Mouse (Mus musculus): ENCODE data around the gene Epn3. TPM values are rescaled to one million over a fixed set of nuclear protein-coding genes. Genes with fewer than 3 reads are reported as not detected.

Epn3 gene
- polyA plus RNA-seq, 1 experiment from 2014 or later = 0.27 TPM

- no peak for ATAC-seq (ENCODE audit: low FRiP score)
- H3K36me3 ChIP-seq (ENCODE audit: control insufficient read depth, insufficient read depth, low read length) = no peaks in the 10 kb centered on the region; the same call in 1 of the 2 replicates
These were observed 45.0 kb downstream of the Epn3 start for GRCm38 (mm10) chr11:94454756-94455155.

GRCm38 (mm10) chr11:94451091-94451773 lies 48.5 kb downstream of the Epn3 start:
- WGBS = 76% methylated on average over 12 of the region's 12 CpGs
- no peaks in the 10 kb centered on the region for H3K27me3 ChIP-seq (ENCODE audit: control insufficient read depth, insufficient read depth, low read length)

More at GRCm38 (mm10) chr11:94454756-94455155, 45.0 kb downstream of the Epn3 start:
- Histone ChIP-seq H3K9me3 (ENCODE audit: control insufficient read depth, low read length) (no peaks in the 10 kb centered on the region), H3K27me3 (ENCODE audit: control insufficient read depth, insufficient read depth, low read length) (no peaks in the 10 kb centered on the region), H3K9ac (ENCODE audit: low read length) (no peak overlapping the region), H3K27ac (ENCODE audit: low read depth, low read length) (no peak overlapping the region), H3K4me1 (ENCODE audit: control insufficient read depth, insufficient read depth, low read length) (no peaks in the 10 kb centered on the region), H3K4me3 (ENCODE audit: low read depth, low read length) (no peak overlapping the region), H3K4me2 (no peak overlapping the region)
- 75% methylated on average over 5 of the region's 5 CpGs for WGBS
- no peak for DNase-seq (ENCODE audit: low spot score, missing footprints)

GRCm38 (mm10) chr11:94449886-94450285 lies 49.9 kb downstream of the Epn3 start:
- H3K36me3 ChIP-seq (ENCODE audit: control insufficient read depth, insufficient read depth, low read length) = no peaks in the 10 kb centered on the region
- WGBS = 63% methylated on average over 5 of the region's 5 CpGs
- no peaks in the 10 kb centered on the region for H3K27me3 ChIP-seq (ENCODE audit: control insufficient read depth, insufficient read depth, low read length)
- no peak overlapping the region for H3K4me3 ChIP-seq (ENCODE audit: low read depth, low read length)
- DNase-seq (ENCODE audit: low spot score, missing footprints) (no peak), ATAC-seq (ENCODE audit: low FRiP score) (no peak)
- H3K9ac ChIP-seq (ENCODE audit: low read length) = no peak overlapping the region
- H3K4me2 ChIP-seq = no peak overlapping the region
- no peaks in the 10 kb centered on the region for H3K9me3 ChIP-seq (ENCODE audit: control insufficient read depth, low read length)
- no peak overlapping the region for H3K27ac ChIP-seq (ENCODE audit: low read depth, low read length)
- peaks cover 26% of the 10 kb centered on the region for H3K4me1 ChIP-seq (ENCODE audit: control insufficient read depth, insufficient read depth, low read length)

More at GRCm38 (mm10) chr11:94451091-94451773, 48.5 kb downstream of the Epn3 start:
- no peak for ATAC-seq (ENCODE audit: low FRiP score)
- Histone ChIP-seq H3K4me3 (ENCODE audit: low read depth, low read length) (no peak overlapping the region), H3K4me1 (ENCODE audit: control insufficient read depth, insufficient read depth, low read length) (peaks cover 15% of the 10 kb centered on the region), H3K36me3 (ENCODE audit: control insufficient read depth, insufficient read depth, low read length) (no peaks in the 10 kb centered on the region), H3K4me2 (no peak overlapping the region), H3K27ac (ENCODE audit: low read depth, low read length) (no peak overlapping the region), H3K9ac (ENCODE audit: low read length) (no peak overlapping the region), H3K9me3 (ENCODE audit: control insufficient read depth, low read length) (no peaks in the 10 kb centered on the region)
- DNase-seq (ENCODE audit: low spot score, missing footprints) = no peak

- no peak overlapping the region for H3K4me2 ChIP-seq
- H3K9ac ChIP-seq (ENCODE audit: low read length) = no peak overlapping the region
- no peaks in the 10 kb centered on the region for H3K9me3 ChIP-seq (ENCODE audit: control insufficient read depth, low read length)
- ATAC-seq (ENCODE audit: low FRiP score) (peak; percentile 28; the same call in 1 of the 2 replicates), DNase-seq (ENCODE audit: low spot score, missing footprints) (no peak)
- no peaks in the 10 kb centered on the region for H3K36me3 ChIP-seq (ENCODE audit: control insufficient read depth, insufficient read depth, low read length)
- no peak overlapping the region for H3K4me3 ChIP-seq (ENCODE audit: low read depth, low read length)
- H3K4me1 ChIP-seq (ENCODE audit: control insufficient read depth, insufficient read depth, low read length) = peaks cover 31% of the 10 kb centered on the region
- no peaks in the 10 kb centered on the region for H3K27me3 ChIP-seq (ENCODE audit: control insufficient read depth, insufficient read depth, low read length)
- H3K27ac ChIP-seq (ENCODE audit: low read depth, low read length) = peak overlapping the region; percentile 40; the same call in 1 of the 2 replicates
- 33% methylated on average over 8 of the region's 8 CpGs for WGBS
These were observed 50.5 kb downstream of the Epn3 start for GRCm38 (mm10) chr11:94449239-94449638.

GRCm38 (mm10) chr11:94447017-94447416 lies 52.8 kb downstream of the Epn3 start:
- no peaks in the 10 kb centered on the region for H3K9me3 ChIP-seq (ENCODE audit: control insufficient read depth, low read length)
- peaks cover 37% of the 10 kb centered on the region for H3K4me1 ChIP-seq (ENCODE audit: control insufficient read depth, insufficient read depth, low read length)
- no peaks in the 10 kb centered on the region for H3K36me3 ChIP-seq (ENCODE audit: control insufficient read depth, insufficient read depth, low read length)
- H3K27me3 ChIP-seq (ENCODE audit: control insufficient read depth, insufficient read depth, low read length) = no peaks in the 10 kb centered on the region
- 12% methylated on average over 3 of the region's 3 CpGs for WGBS
- no peak overlapping the region for H3K9ac ChIP-seq (ENCODE audit: low read length)
- no peak overlapping the region for H3K4me2 ChIP-seq
- H3K4me3 ChIP-seq (ENCODE audit: low read depth, low read length) = no peak overlapping the region
- ATAC-seq (ENCODE audit: low FRiP score) (peak; percentile 59), DNase-seq (ENCODE audit: low spot score, missing footprints) (no peak)
- no peak overlapping the region for H3K27ac ChIP-seq (ENCODE audit: low read depth, low read length)

- Histone ChIP-seq H3K4me3 (ENCODE audit: low read depth, low read length) (no peak overlapping the region), H3K9ac (ENCODE audit: low read length) (no peak overlapping the region), H3K36me3 (ENCODE audit: control insufficient read depth, insufficient read depth, low read length) (no peaks in the 10 kb centered on the region), H3K4me1 (ENCODE audit: control insufficient read depth, insufficient read depth, low read length) (peaks cover 53% of the 10 kb centered on the region), H3K27ac (ENCODE audit: low read depth, low read length) (no peak overlapping the region), H3K9me3 (ENCODE audit: control insufficient read depth, low read length) (no peaks in the 10 kb centered on the region), H3K27me3 (ENCODE audit: control insufficient read depth, insufficient read depth, low read length) (no peaks in the 10 kb centered on the region), H3K4me2 (no peak overlapping the region)
- 38% methylated on average over 4 of the region's 4 CpGs for WGBS
- no peak for DNase-seq (ENCODE audit: low spot score, missing footprints)
- ATAC-seq (ENCODE audit: low FRiP score) = no peak
These were observed 54.5 kb downstream of the Epn3 start for GRCm38 (mm10) chr11:94445300-94445699.

GRCm38 (mm10) chr11:94444829-94445228 lies 54.9 kb downstream of the Epn3 start:
- Histone ChIP-seq H3K27ac (ENCODE audit: low read depth, low read length) (no peak overlapping the region), H3K9ac (ENCODE audit: low read length) (no peak overlapping the region), H3K4me1 (ENCODE audit: control insufficient read depth, insufficient read depth, low read length) (peaks cover 57% of the 10 kb centered on the region), H3K9me3 (ENCODE audit: control insufficient read depth, low read length) (no peaks in the 10 kb centered on the region), H3K4me3 (ENCODE audit: low read depth, low read length) (no peak overlapping the region), H3K27me3 (ENCODE audit: control insufficient read depth, insufficient read depth, low read length) (no peaks in the 10 kb centered on the region), H3K4me2 (no peak overlapping the region), H3K36me3 (ENCODE audit: control insufficient read depth, insufficient read depth, low read length) (no peaks in the 10 kb centered on the region)
- DNase-seq (ENCODE audit: low spot score, missing footprints) (no peak), ATAC-seq (ENCODE audit: low FRiP score) (no peak)
- WGBS = 60% methylated on average over 5 of the region's 5 CpGs

- H3K27me3 ChIP-seq (ENCODE audit: control insufficient read depth, insufficient read depth, low read length) = no peaks in the 10 kb centered on the region
- no peak overlapping the region for H3K9ac ChIP-seq (ENCODE audit: low read length)
- H3K4me1 ChIP-seq (ENCODE audit: control insufficient read depth, insufficient read depth, low read length) = peaks cover 48% of the 10 kb centered on the region
- no peak for DNase-seq (ENCODE audit: low spot score, missing footprints)
- no peak overlapping the region for H3K4me2 ChIP-seq
- no peaks in the 10 kb centered on the region for H3K9me3 ChIP-seq (ENCODE audit: control insufficient read depth, low read length)
- 67% methylated on average over 9 of the region's 9 CpGs for WGBS
- ATAC-seq (ENCODE audit: low FRiP score) = peak; percentile 18; the same call in 1 of the 2 replicates
- H3K27ac ChIP-seq (ENCODE audit: low read depth, low read length) = no peak overlapping the region; the same call in 1 of the 2 replicates
- H3K4me3 ChIP-seq (ENCODE audit: low read depth, low read length) = no peak overlapping the region
- peaks cover 5% of the 10 kb centered on the region; the same call in 1 of the 2 replicates for H3K36me3 ChIP-seq (ENCODE audit: control insufficient read depth, insufficient read depth, low read length)
These were observed 58.0 kb downstream of the Epn3 start for GRCm38 (mm10) chr11:94441752-94442151.

GRCm38 (mm10) chr11:94441122-94441521 lies 58.7 kb downstream of the Epn3 start:
- DNase-seq (ENCODE audit: low spot score, missing footprints) = no peak
- H3K36me3 ChIP-seq (ENCODE audit: control insufficient read depth, insufficient read depth, low read length) = peaks cover 5% of the 10 kb centered on the region; the same call in 1 of the 2 replicates
- WGBS = 23% methylated on average over 7 of the region's 7 CpGs

More at GRCm38 (mm10) chr11:94441122-94441521, 58.7 kb downstream of the Epn3 start:
- Histone ChIP-seq H3K27me3 (ENCODE audit: control insufficient read depth, insufficient read depth, low read length) (no peaks in the 10 kb centered on the region), H3K4me1 (ENCODE audit: control insufficient read depth, insufficient read depth, low read length) (peaks cover 46% of the 10 kb centered on the region), H3K4me3 (ENCODE audit: low read depth, low read length) (no peak overlapping the region), H3K9me3 (ENCODE audit: control insufficient read depth, low read length) (no peaks in the 10 kb centered on the region), H3K4me2 (no peak overlapping the region), H3K9ac (ENCODE audit: low read length) (peak overlapping the region; percentile 17; the same call in 1 of the 2 replicates), H3K27ac (ENCODE audit: low read depth, low read length) (no peak overlapping the region)
- peak; percentile 56; the same call in 1 of the 2 replicates for ATAC-seq (ENCODE audit: low FRiP score)
